Mouse (Mus musculus): ENCODE measurements around the gene Tacc3.

The Tacc3 gene

DNA sequence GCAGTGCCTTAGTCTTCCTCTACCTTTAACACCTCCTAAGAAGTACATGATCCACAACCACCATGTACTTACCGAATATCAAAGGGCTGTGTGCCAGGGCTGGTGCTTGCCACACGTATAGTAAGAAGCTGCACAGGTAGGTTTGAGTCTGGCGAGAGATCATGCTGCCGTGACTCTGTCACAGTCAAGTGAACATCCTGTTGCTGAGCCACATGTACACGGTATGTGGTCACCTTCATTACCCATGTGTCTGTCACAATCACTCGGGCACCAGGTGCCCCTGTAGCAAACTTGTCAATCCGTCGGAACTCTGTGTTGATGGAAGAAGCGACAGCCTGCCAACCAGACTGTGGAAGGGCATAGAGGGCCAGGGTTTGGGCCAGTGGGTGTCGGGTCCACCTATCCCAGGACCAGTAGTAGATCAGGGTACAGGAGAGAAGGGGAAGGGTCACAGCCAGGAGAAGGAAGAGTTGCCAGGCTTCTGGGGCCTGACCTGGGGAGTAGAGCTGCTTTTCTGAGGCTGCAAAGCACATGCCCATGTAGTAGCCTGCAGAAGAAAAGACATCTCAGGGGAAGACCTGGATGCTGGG lies 2.6 kb upstream of the Tacc3 start:
- no peak for DNase-seq (ENCODE audit: low spot score)

DNA sequence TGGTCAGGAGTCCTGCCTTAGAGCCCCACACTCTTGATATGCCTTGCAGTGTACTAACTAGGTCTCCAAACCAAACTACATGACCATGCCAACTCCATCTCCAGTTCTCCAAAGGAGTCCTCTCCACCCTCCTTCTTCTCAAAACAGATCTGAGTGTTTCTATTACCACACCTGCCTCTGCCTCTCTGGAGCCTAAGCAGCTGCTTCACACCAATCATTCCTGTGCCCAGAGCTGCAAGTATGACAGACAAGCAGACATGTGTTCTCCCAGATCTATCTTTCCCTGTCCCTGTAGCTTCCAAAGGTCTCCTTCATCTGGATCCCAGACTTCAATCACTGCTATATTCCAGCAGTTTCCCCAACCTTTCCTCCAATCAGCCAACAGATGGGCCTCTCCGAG lies 1.2 kb upstream of the Tacc3 start:
- no peak for DNase-seq (ENCODE audit: low spot score)

- no peak for DNase-seq (ENCODE audit: low spot score)
Measured at GRCm38 (mm10) chr5:33657251-33657786, 609 bp upstream of the Tacc3 start.

GRCm38 (mm10) chr5:33658664-33659050 lies 729 bp downstream of the Tacc3 start:
- no peak for DNase-seq (ENCODE audit: low spot score)

- peak; percentile 48 for DNase-seq (ENCODE audit: low spot score)
Measured at GRCm38 (mm10) chr5:33668223-33668622, 10.3 kb downstream of the Tacc3 start.

DNA sequence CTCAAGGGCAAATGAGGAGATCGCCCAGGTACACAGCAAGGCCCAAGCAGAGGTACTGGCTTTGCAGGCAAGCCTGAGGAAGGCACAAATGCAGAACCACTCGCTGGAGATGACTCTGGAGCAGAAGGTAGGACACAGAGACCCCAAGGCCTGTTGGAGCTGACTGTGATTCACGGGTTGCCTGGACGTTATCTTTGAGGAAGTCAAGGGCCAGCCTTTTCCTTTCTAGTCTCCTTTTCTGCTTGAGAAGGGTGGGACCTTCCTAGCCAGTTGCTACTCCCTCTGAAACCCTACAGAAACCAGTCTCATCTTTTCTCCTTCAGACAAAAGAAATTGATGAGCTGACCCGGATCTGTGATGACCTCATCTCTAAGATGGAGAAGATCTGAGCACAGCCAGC lies 13.7 kb downstream of the Tacc3 start:
- DNase-seq (ENCODE audit: low spot score), result no peak

DNA sequence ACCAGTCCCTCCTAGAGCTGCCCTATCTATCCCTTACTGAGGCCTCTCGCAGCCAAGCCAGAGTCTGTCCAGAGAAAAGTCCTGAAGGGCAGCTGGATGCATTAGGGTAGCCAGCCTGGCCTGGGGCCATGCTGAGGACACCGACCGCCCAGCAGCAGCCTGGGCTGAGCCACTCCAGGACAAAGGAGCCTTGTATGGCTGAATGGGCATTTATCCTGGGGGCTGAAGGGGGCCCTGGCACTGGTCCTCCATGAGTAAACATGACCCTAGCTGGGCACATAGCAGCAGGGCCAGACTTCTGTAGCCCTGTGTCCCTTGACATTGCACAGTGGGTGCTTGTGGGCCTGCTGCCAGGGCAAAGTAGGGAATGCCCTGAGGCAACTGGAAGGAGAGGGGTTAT lies 16.5 kb downstream of the Tacc3 start:
- DNase-seq (ENCODE audit: low spot score), result no peak

DNA sequence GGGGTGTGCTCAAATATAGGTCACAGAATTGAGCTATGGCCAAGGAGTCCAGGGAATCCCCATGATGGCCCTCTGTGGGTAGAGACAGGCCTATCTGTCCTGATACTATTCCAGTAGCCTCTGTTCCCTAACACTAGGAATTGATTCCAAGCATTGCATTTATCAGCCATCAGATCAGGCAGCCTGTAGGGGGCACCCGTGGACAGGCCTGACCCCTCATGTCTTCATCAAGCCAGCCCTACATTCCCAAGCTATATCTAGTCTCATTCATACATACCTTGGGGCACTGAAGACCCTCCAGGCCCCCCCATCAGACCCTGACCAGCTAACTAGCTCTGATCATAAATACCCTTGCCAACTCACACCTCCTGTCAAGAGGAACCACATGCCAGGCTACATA lies 18.0 kb downstream of the Tacc3 start:
- DNase-seq (ENCODE audit: low spot score), result peak; percentile 86

DNA sequence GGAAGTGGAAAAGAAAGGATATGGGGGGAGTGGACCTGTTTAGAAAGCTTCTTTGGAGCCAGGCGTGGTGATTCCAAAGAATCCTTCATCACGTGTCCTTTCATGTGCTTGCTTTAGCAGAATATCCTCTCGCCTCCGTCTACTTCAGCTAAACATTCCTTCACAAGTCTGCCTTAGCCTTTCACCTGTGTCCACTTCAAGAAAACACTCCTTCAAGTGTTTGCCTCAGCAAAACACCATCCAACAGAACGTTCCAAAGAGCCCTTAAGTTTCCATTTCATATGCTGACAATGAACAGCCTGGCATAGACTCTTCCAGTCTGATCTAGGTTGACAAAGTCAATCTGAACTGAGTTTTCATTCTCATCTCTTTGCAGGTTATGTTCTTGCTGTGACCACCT lies 20.3 kb downstream of the Tacc3 start:
- no peak for DNase-seq (ENCODE audit: low spot score)

GRCm38 (mm10) chr5:33681044-33681443 lies 23.1 kb downstream of the Tacc3 start:
- no peak for DNase-seq (ENCODE audit: low spot score)

DNA sequence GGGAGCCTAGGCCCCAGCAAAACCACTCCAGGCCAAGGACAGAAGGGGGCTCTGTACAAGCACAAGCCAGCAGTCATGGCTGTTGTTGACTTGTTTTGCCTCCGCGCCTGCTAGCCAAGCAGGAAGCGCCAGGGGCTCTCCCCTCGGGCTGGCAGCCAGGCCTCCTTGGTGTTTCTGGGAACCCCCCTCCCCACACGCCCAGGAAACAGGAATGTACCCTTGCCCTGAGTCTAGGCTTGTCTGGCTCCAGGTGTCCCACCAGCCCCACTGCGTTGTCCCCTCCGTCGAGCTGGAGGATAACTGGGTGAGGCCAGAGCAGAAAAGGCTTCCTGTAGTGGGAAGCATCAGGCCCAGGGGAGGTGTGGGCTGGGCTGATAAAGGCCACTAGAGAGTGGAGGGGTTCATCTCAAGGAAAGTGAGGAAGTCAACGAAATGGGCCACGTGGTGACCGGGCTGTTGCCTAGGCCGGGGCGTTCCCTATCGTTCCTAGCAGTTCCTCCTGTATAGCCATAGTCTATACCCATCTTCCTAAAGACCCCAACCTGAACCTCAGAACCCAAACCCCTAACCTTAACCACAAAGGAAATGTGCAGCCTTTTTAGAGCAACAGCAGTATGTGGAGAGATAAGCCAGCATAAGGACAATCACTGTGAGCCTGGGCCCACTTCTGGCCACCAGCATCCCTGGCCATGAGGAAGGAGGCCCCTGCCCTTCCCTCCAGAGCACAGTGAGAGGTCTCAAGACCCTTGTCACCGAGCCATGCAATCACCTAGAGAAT lies 23.9 kb downstream of the Tacc3 start:
- DNase-seq (ENCODE audit: low spot score), result no peak

DNA sequence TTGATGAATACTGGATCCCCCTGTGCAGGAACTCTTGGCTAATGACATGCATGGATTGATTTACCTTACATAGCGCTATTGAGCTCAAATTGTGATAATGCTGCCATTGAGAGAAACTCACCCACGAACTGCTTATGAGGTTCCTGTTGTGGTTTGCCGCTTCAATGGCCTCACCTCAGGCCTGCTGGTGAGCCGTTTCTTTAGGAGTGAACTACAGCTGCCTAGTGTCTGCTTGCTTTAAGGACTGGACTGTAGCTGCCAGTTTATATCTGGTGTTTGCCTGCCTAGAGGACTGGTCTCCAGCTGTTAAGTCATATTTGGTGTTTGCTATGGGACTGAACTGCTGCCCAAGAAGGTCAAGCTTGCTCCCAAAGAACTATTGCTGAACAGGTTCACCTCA lies 25.0 kb downstream of the Tacc3 start:
- DNase-seq (ENCODE audit: low spot score), result no peak

DNA sequence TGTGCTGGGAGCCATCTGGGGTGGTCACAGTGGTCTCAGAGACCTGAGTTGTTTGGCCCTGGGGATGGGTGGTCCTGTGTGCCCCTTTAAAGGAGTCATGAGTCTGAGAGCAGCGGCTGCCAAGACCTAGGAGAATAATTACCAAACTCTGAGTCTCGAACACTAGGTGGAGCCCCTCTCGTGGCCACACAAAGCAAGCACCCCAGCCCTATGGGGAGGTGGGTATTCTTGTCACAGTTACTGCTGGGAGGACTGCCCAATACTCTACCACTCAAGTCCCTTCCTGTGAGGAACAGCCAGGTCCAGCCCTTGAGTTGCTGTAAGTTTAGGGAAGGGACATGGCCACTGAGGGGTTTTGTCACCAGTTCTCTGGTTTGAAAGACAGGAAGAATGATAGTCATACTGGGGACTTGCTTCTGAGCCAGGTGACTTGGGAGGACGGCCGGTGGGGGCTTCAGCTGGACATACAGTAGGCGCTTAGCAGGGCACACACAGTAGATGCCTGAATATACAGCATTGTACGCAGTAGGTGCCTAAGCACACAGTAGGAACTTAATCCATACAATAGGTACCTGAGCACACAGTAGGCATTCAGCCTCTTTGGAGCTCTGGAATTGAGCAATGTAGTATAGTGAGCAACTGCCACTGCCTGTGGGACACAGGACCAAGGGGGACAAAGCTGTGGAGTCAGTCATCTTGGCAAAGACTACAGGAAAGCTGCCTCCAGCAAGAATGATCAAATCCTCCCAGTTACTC lies 26.1 kb downstream of the Tacc3 start:
- peak; percentile 85 for DNase-seq (ENCODE audit: low spot score)

GRCm38 (mm10) chr5:33684932-33685331 lies 27.0 kb downstream of the Tacc3 start:
- no peak for DNase-seq (ENCODE audit: low spot score)

GRCm38 (mm10) chr5:33687142-33687541 lies 29.2 kb downstream of the Tacc3 start:
- DNase-seq (ENCODE audit: low spot score), result no peak

- DNase-seq (ENCODE audit: low spot score), result no peak
Measured at GRCm38 (mm10) chr5:33688278-33689220, 30.6 kb downstream of the Tacc3 start.

GRCm38 (mm10) chr5:33689221-33689844 lies 31.4 kb downstream of the Tacc3 start:
- DNase-seq (ENCODE audit: low spot score), result peak; percentile 51

DNA sequence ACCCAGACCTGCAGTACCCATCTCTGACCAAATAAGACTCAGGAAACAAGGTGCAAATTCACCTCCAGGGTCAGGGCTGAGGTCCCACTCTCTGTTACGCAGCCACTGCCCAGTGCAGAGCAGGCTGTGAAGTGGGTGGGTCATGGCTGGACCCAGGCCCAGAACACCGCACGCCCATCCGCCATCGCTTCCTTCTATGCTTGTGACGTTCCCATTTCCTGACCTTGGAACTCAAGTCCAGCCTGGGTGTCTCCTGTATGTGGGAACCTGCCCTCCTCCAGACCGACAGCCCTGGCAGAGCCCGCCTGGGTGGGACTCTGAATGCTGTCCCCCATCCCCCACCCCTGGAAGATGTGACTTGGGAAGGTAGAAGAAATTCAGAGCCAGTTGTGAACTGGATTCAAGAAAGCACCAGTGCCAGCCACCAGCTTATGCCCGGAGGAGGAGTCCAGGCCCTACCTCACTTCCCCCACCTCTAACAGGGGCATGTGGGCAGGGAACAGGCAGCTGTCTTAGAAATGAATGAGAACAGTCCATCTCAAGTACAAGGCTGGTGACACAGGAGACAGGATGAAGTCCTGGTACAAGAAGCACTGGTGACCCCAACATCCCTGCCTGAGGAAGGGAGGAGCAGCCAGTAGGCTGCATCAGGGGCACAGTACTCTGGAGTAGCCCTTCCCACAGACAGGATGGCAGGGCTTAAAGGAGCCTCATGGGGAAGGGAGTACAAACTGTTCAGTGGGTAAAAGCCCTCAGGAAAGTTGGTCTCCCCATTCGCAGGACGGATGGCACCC lies 32.1 kb downstream of the Tacc3 start:
- no peak for DNase-seq (ENCODE audit: low spot score)

DNA sequence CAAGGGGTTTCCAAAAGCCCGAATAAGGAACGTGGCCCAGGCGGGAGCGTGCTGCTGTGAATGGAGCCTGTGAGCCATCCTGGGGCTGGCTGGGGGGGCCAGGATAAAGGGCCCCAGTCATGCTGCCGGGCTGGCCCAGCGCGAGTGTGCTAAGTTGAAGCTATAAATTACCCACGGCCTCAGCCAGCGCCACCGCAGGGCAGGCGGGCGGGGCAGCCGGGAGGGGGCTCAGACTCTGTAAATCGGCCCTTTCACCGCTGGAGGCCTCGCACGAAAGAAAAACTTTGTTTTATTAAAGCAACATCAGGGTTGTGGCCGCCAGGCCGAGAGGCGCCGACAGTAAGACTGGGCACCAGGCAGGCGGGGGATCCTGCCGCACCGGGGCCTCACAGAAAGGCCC lies 34.5 kb downstream of the Tacc3 start:
- peak; percentile 78 for DNase-seq (ENCODE audit: low spot score)

DNA sequence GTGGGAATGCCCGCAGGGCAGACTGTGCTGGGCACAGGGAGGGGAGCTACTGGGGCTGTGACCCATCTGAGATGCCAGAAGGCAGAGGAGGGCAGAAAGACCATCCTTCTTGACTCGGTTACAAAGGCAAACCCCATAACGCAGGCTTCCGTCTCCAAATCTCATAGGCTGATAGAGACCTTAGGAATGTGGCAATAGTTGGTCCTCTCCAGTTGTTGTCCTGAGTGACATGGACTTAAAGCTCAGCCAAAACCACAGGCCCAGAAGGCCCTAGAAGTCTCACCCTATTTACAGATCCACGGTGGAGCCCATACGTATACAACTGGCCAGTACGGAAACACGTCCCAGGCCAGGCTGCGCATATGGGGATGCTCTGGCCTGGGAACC lies 36.5 kb downstream of the Tacc3 start:
- DNase-seq (ENCODE audit: low spot score), result no peak

Data from embryo, embryonic 10.5 days (tissue).